Mouse (Mus musculus): ENCODE results near the gene Npl. TPM values are rescaled to one million over a fixed set of nuclear protein-coding genes. Genes with fewer than 3 reads are reported as not detected.

Gene Npl
- polyA plus RNA-seq, 1 experiment from 2014 or later: 5.3 TPM

GRCm38 (mm10) chr1:153453146-153453642, 96.7 kb downstream of the Npl start:
- H3K4me1 ChIP-seq (replicated peaks; ENCODE audit: control insufficient read depth, insufficient read depth): no peaks in the 10 kb centered on the region
- no peaks in the 10 kb centered on the region for H3K27me3 ChIP-seq (ENCODE audit: control insufficient read depth, insufficient read depth, low read length)
- peaks cover 7% of the 10 kb centered on the region; the same call in 1 of the 2 replicates for H3K36me3 ChIP-seq (ENCODE audit: control insufficient read depth, insufficient read depth, low read length)
- no peak overlapping the region for H3K27ac ChIP-seq (replicated peaks)
- no peak overlapping the region for H3K9ac ChIP-seq (ENCODE audit: low read length)
- H3K9me3 ChIP-seq (ENCODE audit: control insufficient read depth, low read length): no peaks in the 10 kb centered on the region
- H3K4me2 ChIP-seq (replicated peaks; ENCODE audit: low read depth): no peak overlapping the region
- 79% methylated on average over 3 of the region's 3 CpGs for WGBS
- ATAC-seq (ENCODE audit: low FRiP score, low TSS enrichment) (0 out of 2 replicates have a peak, but pooled peaks have one; percentile 9), DNase-seq (ENCODE audit: low spot score) (no peak)
- no peak overlapping the region for H3K4me3 ChIP-seq (ENCODE audit: low read depth, low read length)
- TF ChIP-seq CTCF (IDR thresholded peaks at IDR 0.05; ENCODE audit: low read depth) (no peak), EP300 (optimal IDR thresholded peaks at IDR 0.05) (no peak)

Other genes starting within 250 kb of the Npl start
- 41.6 and 41.8 TPM in 2 replicates for gene Lamc1, start 217.3 kb downstream of the Npl start, polyA plus RNA-seq (2015; fragmentation: Nextera tagmentation; extraction: Ambion mirVana)
- 0.04 and 0.23 TPM in 2 replicates for gene Shcbp1l, start 124.9 kb downstream of the Npl start, polyA plus RNA-seq (2015; fragmentation: Nextera tagmentation; extraction: Ambion mirVana)
- 6.6 and 10.6 TPM in 2 replicates for gene Dhx9, start 62.4 kb downstream of the Npl start, polyA plus RNA-seq (2015; fragmentation: Nextera tagmentation; extraction: Ambion mirVana)
- gene Rgs8, start 103.0 kb upstream of the Npl start, polyA plus RNA-seq (2015; fragmentation: Nextera tagmentation; extraction: Ambion mirVana): 0.16 and 0.29 TPM in 2 replicates
- gene Rgs16, start 190.3 kb upstream of the Npl start, polyA plus RNA-seq (2015; fragmentation: Nextera tagmentation; extraction: Ambion mirVana): 2.3 and 2.7 TPM in 2 replicates
- gene Rnasel, start 199.4 kb upstream of the Npl start, polyA plus RNA-seq (2015; fragmentation: Nextera tagmentation; extraction: Ambion mirVana): 11.8 TPM in 2 replicates